Mouse (Mus musculus) cerebellum, postnatal 25 days (tissue): ENCODE data around the gene Sipa1l1.
A peak's percentile ranks its signal among the peaks of the same experiment; 100 is the strongest.

Experiments
- DNase-seq, 2 experiments: peaks; one replicate each; pipeline ENCODE4 v3.0.0; 2021; ENCODE audit warnings: mixed read lengths in 2 of 2

Sipa1l1 gene

GRCm38 (mm10) chr12:82298662-82299460 lies 129.7 kb downstream of the Sipa1l1 start:
- peak; percentile 61 to 71 for DNase-seq

- no peak for DNase-seq
These were observed 135.0 kb downstream of the Sipa1l1 start for GRCm38 (mm10) chr12:82304140-82304539.

GRCm38 (mm10) chr12:82306035-82306434 lies 136.9 kb downstream of the Sipa1l1 start:
- DNase-seq = no peak

GRCm38 (mm10) chr12:82311593-82311992 lies 142.5 kb downstream of the Sipa1l1 start:
- DNase-seq = no peak

GRCm38 (mm10) chr12:82312091-82312820 lies 143.1 kb downstream of the Sipa1l1 start:
- peak; percentile 69 to 81 for DNase-seq

GRCm38 (mm10) chr12:82313091-82313490 lies 144.0 kb downstream of the Sipa1l1 start:
- no peak for DNase-seq

- DNase-seq = no peak
These were observed 150.5 kb downstream of the Sipa1l1 start for GRCm38 (mm10) chr12:82319436-82320131.

GRCm38 (mm10) chr12:82320204-82320603 lies 151.1 kb downstream of the Sipa1l1 start:
- no peak for DNase-seq

GRCm38 (mm10) chr12:82321397-82321796 lies 152.3 kb downstream of the Sipa1l1 start:
- no peak for DNase-seq

- no peak for DNase-seq
These were observed 152.7 kb downstream of the Sipa1l1 start for GRCm38 (mm10) chr12:82321855-82322254.

- no peak for DNase-seq
These were observed 153.8 kb downstream of the Sipa1l1 start for GRCm38 (mm10) chr12:82322759-82323451.

GRCm38 (mm10) chr12:82324621-82325020 lies 155.5 kb downstream of the Sipa1l1 start:
- DNase-seq = no peak

GRCm38 (mm10) chr12:82325502-82325901 lies 156.4 kb downstream of the Sipa1l1 start:
- no peak for DNase-seq

- DNase-seq = no peak
These were observed 157.3 kb downstream of the Sipa1l1 start for GRCm38 (mm10) chr12:82326438-82326837.

GRCm38 (mm10) chr12:82328112-82328511 lies 159.0 kb downstream of the Sipa1l1 start:
- no peak for DNase-seq

- no peak for DNase-seq
These were observed 163.9 kb downstream of the Sipa1l1 start for GRCm38 (mm10) chr12:82332836-82333614.

GRCm38 (mm10) chr12:82333999-82334398 lies 164.9 kb downstream of the Sipa1l1 start:
- no peak for DNase-seq

- DNase-seq = no peak
These were observed 165.4 kb downstream of the Sipa1l1 start for GRCm38 (mm10) chr12:82334550-82334949.

GRCm38 (mm10) chr12:82335095-82335494 lies 166.0 kb downstream of the Sipa1l1 start:
- DNase-seq = no peak

- no peak for DNase-seq
These were observed 169.4 kb downstream of the Sipa1l1 start for GRCm38 (mm10) chr12:82338550-82338949.

- DNase-seq = peak; percentile 57 to 68
These were observed 170.2 kb downstream of the Sipa1l1 start for GRCm38 (mm10) chr12:82339221-82339861.
